Mouse (Mus musculus) embryonic facial prominence, embryonic 13.5 days (tissue): ENCODE results near the gene Itga6. TPM values are rescaled to one million over a fixed set of nuclear protein-coding genes. Genes with fewer than 3 reads are reported as not detected.

Experiments
- ATAC-seq: fragments of 200-750 bp; cut with Nextera tagmentation; 2 replicates; pipeline ENCODE4 v1.8.0; 2017; ENCODE audit warnings: low read depth; ENCODE audit not compliant: insufficient number of reproducible peaks, insufficient read depth, low FRiP score, low TSS enrichment
- H3K27ac ChIP-seq: fragments of 300-500 bp; sonication (generic); 2 replicates; pipeline ENCODE4 v1.5.1; 2015; ENCODE audit warnings: moderate library complexity, mild to moderate bottlenecking, inconsistent platforms
- H3K27me3 ChIP-seq: fragments of 300-500 bp; sonication (generic); 2 replicates; pipeline ENCODE4 v1.6.1; 2015; ENCODE audit warnings: mild to moderate bottlenecking, inconsistent platforms
- H3K36me3 ChIP-seq: fragments of 300-500 bp; sonication (generic); 2 replicates; pipeline ENCODE4 v1.6.1; 2015; ENCODE audit warnings: mild to moderate bottlenecking, inconsistent platforms
- H3K4me1 ChIP-seq: fragments of 300-500 bp; sonication (generic); 2 replicates; pipeline ENCODE4 v1.6.1; 2015; ENCODE audit warnings: inconsistent platforms
- H3K4me2 ChIP-seq: fragments of 300-500 bp; sonication (generic); 2 replicates; pipeline ENCODE4 v1.6.1; 2015; ENCODE audit warnings: moderate library complexity, mild to moderate bottlenecking, inconsistent platforms
- H3K4me3 ChIP-seq: fragments of 300-500 bp; sonication (generic); 2 replicates; pipeline ENCODE4 v1.5.1; 2015; ENCODE audit warnings: mild to moderate bottlenecking, inconsistent platforms
- H3K9ac ChIP-seq: fragments of 300-500 bp; sonication (generic); 2 replicates; pipeline ENCODE4 v1.6.1; 2015; ENCODE audit warnings: mild to moderate bottlenecking, inconsistent platforms
- H3K9me3 ChIP-seq: fragments of 300-500 bp; sonication (generic); 2 replicates; pipeline ENCODE4 v1.6.1; 2016; ENCODE audit warnings: inconsistent platforms
- WGBS: fragments of 180-500 bp; shearing (Covaris S2); methylation state at CpG from one replicate; pipeline ENCODE4 v1.1.7; 2015; ENCODE audit warnings: mixed read lengths; 5-methylcytosine and 5-hydroxymethylcytosine counted together
- polyA plus RNA-seq: library from polyadenylated mRNA; unstranded; fragments of >200 nt; fragmentation: Nextera tagmentation; extraction: Ambion mirVana; gene quantifications from 2 replicates; pipeline ENCODE4 v1.2.1, GENCODE M21; 2015

Itga6 gene
- polyA plus RNA-seq, 1 experiment from 2014 or later: 37.7 TPM

DNA sequence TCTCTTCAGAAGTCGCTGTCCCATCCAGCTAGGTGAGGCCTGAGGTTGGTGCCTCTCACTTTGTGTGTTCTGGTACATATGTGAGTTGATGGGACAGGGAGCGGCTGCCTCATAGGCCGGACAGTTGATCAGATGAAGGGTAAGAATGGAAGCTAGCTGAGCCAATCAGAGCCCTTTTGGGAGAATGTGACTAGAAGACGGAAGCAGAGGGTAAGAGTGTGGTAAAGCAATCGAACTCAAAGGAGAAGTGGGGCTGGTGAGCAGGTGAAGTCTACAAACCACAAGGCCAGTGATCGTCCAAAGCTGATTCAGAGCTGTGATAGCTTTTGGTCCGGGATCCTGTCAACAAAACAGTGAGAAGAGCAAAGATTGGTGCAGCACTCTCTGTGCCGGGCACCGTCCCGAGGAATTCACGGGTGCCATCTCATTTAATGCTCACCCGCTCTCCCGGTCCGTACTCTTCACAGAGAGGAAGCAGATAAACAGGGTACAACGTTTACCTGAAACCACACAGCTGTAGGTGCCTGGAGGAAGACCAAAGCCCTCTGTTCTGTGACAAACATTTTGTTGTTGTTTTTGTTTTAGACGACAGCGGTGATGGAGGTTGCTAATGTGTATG, 9.8 kb upstream of the Itga6 start:
- peaks cover 3% of the 10 kb centered on the region; the same call in 1 of the 2 replicates for H3K27me3 ChIP-seq
- ATAC-seq: no peak
- WGBS: 93% methylated on average over 17 of the region's 17 CpGs
- peaks cover 21% of the 10 kb centered on the region for H3K4me1 ChIP-seq
- H3K4me3 ChIP-seq: no peak overlapping the region
- no peaks in the 10 kb centered on the region for H3K36me3 ChIP-seq
- H3K4me2 ChIP-seq: no peak overlapping the region
- no peak overlapping the region for H3K27ac ChIP-seq
- H3K9me3 ChIP-seq: no peaks in the 10 kb centered on the region
- no peak overlapping the region for H3K9ac ChIP-seq

DNA sequence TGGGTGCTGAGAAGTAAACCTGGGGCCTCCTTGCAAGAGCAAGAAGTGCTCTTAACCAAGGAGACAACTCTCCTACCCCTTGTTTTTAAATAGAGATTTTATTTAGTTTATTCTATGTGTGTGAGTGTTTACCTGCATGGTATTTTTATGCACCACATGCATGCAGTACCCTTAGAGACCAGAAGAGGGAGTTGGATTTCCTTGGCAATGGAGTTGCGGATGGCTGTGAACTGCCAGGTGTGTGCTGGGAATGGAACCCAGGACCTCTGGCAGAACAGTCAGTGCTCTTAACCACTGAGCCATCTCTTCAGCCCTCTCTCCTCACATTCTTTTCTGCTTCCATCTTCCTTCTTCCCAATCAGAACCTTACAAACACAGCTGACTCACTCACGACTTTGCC, 9.2 kb upstream of the Itga6 start:
- H3K27me3 ChIP-seq: peaks cover 3% of the 10 kb centered on the region; the same call in 1 of the 2 replicates
- 94% methylated on average over 2 of the region's 2 CpGs for WGBS
- no peak for ATAC-seq
- no peak overlapping the region for H3K27ac ChIP-seq
- peaks cover 21% of the 10 kb centered on the region for H3K4me1 ChIP-seq
- H3K9me3 ChIP-seq: no peaks in the 10 kb centered on the region
- H3K36me3 ChIP-seq: no peaks in the 10 kb centered on the region
- no peak overlapping the region for H3K4me2 ChIP-seq
- H3K9ac ChIP-seq: no peak overlapping the region
- no peak overlapping the region for H3K4me3 ChIP-seq

DNA sequence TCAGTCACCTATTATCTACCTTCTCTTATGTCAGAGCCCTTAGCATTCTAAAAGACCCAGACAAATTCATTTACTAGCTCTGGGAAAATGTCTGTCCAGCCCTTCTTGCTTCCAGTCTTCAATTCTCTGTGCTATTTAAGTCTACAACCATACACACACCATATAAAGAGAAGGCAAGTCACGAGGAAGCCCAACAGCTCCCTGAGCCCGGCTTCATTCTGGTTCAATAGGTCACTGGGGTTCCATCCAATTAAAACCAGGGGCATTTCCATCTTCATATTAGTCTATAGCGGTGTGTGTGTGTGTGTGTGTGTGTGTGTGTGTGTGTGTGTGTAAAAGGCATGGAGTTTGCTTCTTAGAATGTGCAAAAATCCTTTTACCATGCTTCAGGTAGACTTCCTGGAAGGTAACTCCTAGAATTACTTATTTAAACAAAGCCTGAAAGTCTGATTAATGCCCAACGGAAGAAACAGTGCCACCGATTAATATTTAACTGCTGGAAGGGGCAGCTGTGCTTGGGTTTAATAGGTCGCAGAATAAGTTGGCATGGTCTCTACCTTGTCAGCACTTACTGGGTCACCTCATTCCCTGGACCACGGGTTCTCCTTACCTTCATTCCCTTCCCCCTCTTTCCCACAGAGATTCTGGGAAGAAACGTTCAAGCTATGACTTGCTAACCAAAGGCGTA, 6.1 kb upstream of the Itga6 start:
- Histone ChIP-seq H3K4me3 (no peak overlapping the region), H3K36me3 (no peaks in the 10 kb centered on the region), H3K9me3 (no peaks in the 10 kb centered on the region), H3K4me2 (no peak overlapping the region), H3K4me1 (peaks cover 16% of the 10 kb centered on the region), H3K27me3 (no peaks in the 10 kb centered on the region), H3K9ac (no peak overlapping the region), H3K27ac (no peak overlapping the region)
- WGBS: 65% methylated on average over 9 of the region's 9 CpGs
- no peak for ATAC-seq

DNA sequence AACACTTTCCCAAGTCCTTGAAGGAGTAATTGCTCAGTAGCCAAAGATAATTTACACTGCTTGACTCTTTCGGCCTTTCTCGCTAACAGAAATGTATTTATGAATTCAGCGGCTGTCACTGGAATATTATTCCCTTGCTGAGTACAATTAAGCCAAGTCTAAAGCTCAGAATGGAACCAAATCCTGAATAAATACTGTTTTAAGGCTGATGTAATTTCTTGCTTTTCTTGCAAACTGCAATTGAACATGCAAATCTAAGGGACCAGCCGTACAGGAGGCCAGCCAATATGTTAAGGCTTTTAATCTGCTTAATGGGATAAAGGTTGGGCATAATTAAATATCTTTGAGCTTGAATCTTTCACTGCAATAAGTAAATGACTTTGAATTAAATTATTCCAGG, 2.9 kb upstream of the Itga6 start:
- ATAC-seq: no peak
- Histone ChIP-seq H3K9ac (no peak overlapping the region), H3K4me2 (no peak overlapping the region), H3K27ac (no peak overlapping the region), H3K4me3 (no peak overlapping the region), H3K4me1 (peaks cover 27% of the 10 kb centered on the region), H3K27me3 (no peaks in the 10 kb centered on the region), H3K36me3 (no peaks in the 10 kb centered on the region), H3K9me3 (no peaks in the 10 kb centered on the region)
- WGBS: 69% methylated on average over 4 of the region's 4 CpGs

DNA sequence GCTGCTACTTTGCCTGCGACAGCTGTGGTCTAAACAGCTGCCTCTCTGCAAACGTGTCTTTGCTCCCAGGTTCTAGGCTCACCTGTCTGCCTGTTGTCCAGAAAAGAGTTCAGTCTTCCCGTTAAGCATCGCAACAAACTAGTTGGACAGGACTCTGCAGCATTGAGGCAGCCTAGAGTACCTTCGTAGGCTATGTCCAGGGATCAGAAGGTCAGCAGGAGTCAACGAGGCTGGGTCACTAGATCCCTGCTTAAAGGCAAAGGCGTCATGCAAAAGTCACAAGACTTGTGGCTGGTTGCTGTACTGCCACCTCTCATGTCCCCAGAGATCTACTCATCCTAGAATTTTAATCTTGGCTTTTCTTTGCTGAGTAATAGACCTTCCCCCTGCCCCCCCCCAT, 2.0 kb upstream of the Itga6 start:
- Histone ChIP-seq H3K27me3 (no peaks in the 10 kb centered on the region), H3K4me1 (peaks cover 27% of the 10 kb centered on the region), H3K36me3 (no peaks in the 10 kb centered on the region), H3K9ac (no peak overlapping the region), H3K9me3 (no peaks in the 10 kb centered on the region), H3K27ac (no peak overlapping the region), H3K4me3 (no peak overlapping the region), H3K4me2 (no peak overlapping the region)
- no peak for ATAC-seq
- 25% methylated on average over 7 of the region's 7 CpGs for WGBS

DNA sequence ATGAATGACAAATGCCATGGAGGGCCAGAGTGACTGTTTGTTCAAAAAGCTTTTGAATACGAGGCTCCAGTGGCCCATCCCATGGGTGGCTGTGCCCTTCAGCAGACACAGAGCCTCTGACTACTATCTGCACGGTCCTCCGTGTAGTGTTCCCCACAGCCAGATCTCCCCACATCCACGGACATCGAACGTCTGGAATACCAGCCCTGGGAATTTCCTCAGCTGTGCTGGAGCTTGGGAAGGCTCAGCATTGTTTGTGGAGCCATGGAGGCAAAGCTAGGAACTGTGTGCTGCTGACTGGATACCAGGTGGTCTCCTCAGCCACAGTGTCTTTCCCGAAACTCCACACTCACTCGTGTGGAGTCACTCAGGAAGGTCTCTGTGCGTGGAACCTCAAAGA, 1.1 kb upstream of the Itga6 start:
- Histone ChIP-seq H3K9ac (no peak overlapping the region), H3K4me3 (no peak overlapping the region), H3K27ac (no peak overlapping the region)

DNA sequence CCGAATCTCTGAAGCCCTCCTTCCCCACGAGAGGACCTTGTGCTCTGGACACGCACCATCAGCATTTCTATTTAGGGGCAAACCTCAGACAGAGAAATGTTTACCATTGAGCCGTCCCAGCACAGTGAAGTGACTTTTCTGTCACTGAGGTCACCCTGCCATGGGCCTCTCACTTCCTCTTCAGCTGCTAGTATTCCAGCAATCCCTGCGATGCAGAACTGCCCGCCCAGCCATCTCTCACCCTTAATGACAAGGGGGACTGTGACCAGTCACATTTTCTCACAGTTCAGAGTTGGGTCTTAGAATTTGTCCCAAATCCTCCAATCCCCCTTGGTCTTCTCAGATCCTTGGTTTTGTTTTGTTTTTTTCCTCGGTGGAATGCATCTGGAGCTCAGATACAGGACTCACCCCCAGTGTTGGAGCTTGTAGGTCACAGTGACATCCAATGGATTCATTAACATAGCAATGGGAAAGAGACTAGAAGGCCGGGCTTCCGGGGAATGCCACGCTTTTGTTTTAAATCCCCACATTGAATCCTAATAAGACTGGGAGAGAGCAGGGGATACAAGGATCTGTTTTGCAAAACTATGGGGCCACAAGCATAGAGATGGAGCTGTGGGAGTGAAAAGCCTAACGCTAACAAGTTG, 432 bp upstream of the Itga6 start:
- H3K9ac ChIP-seq: no peak overlapping the region
- 22% methylated on average over 11 of the region's 11 CpGs for WGBS
- no peaks in the 10 kb centered on the region for H3K9me3 ChIP-seq
- H3K4me1 ChIP-seq: peaks cover 34% of the 10 kb centered on the region
- H3K27ac ChIP-seq: no peak overlapping the region
- no peak overlapping the region for H3K4me3 ChIP-seq
- H3K27me3 ChIP-seq: no peaks in the 10 kb centered on the region
- no peaks in the 10 kb centered on the region for H3K36me3 ChIP-seq
- H3K4me2 ChIP-seq: no peak overlapping the region
- ATAC-seq: no peak

More for the DNA sequence above, 1.1 kb upstream of the Itga6 start:
- Histone ChIP-seq H3K4me1 (peaks cover 28% of the 10 kb centered on the region), H3K4me2 (no peak overlapping the region), H3K9me3 (no peaks in the 10 kb centered on the region), H3K27me3 (no peaks in the 10 kb centered on the region), H3K36me3 (no peaks in the 10 kb centered on the region)
- WGBS: 33% methylated on average over 9 of the region's 9 CpGs
- no peak for ATAC-seq

DNA sequence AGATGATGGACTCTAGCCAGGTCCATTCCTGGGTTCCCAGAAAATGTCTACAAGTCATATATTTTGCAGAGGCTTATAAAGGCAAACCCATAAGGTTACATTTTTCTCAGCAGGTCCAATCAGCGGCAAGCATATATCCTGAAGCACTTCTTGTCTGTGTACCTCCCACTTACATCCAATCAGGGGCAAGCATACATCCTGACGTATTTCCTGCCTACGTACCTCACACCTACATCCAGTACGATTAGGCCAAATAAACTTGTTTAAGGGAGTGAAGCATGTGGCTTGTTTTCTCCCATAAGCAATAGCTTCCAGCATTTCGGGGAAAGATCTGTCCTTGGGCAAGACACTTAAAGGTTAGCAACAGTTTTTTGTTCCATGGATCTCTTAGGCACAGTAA, 3.0 kb downstream of the Itga6 start:
- no peaks in the 10 kb centered on the region for H3K36me3 ChIP-seq
- no peak overlapping the region for H3K4me2 ChIP-seq
- H3K9ac ChIP-seq: no peak overlapping the region
- no peak overlapping the region for H3K4me3 ChIP-seq
- ATAC-seq: no peak
- H3K4me1 ChIP-seq: peaks cover 28% of the 10 kb centered on the region
- H3K27ac ChIP-seq: no peak overlapping the region
- 84% methylated on average over 5 of the region's 5 CpGs for WGBS
- no peaks in the 10 kb centered on the region for H3K9me3 ChIP-seq
- no peaks in the 10 kb centered on the region for H3K27me3 ChIP-seq

DNA sequence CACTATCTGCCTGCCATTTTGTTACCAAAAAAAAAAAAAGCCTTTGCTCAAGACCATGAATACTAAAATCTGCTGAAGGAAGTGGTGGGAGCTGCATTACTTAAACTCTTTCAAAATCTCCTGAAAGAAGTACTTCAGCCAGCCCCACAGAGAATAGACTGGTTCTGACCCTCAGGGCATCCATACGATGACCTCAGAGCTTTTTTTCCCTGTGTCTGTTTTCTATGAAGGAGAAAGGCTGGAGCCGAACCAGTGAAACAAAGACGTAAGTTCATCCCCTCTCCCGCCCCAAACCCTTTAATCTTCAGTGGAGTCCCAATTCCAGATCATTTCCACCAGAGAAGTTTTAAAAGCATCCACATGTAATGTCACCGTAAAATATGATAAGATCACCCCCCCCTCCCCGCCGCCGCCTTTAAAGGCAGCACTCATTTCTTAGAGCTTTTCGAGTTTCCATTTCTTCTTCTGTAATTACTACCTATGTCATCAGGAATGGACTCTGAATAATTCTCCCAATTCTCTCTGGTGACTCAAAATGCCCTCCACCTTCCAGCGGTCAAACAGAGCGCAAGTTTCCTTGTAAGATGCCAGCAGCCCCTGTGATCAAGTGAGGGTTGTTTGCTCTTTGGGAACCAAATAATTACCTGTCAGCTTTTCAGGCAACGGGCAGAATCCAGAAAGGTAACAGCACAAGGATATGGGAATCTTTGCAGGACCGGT, 4.1 kb downstream of the Itga6 start:
- Histone ChIP-seq H3K36me3 (no peaks in the 10 kb centered on the region), H3K4me1 (peaks cover 25% of the 10 kb centered on the region), H3K27me3 (no peaks in the 10 kb centered on the region), H3K9me3 (no peaks in the 10 kb centered on the region), H3K9ac (no peak overlapping the region), H3K4me2 (no peak overlapping the region), H3K4me3 (no peak overlapping the region), H3K27ac (no peak overlapping the region)
- 20% methylated on average over 13 of the region's 13 CpGs for WGBS
- no peak for ATAC-seq

DNA sequence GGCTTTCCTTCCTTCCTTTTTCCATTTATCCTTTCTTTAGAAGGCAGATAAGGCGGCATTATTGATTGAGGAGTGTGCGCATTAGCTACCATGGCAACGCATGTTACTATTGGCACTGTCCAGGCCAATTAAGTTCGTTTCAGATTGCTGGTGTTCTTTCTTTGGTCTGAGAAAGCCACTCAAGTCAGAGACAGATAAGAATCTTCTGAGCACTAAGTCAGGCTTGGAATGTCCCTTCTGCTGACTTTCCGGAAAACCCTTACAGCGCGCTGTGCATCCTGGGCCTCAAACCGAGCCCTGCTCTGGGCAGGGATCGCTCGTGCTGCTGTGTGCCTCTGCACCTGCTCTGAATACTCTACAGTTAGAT, 4.7 kb downstream of the Itga6 start:
- WGBS: 48% methylated on average over 10 of the region's 10 CpGs
- H3K27me3 ChIP-seq: no peaks in the 10 kb centered on the region
- no peaks in the 10 kb centered on the region for H3K9me3 ChIP-seq
- no peak overlapping the region for H3K9ac ChIP-seq
- peaks cover 21% of the 10 kb centered on the region for H3K4me1 ChIP-seq
- H3K4me3 ChIP-seq: no peak overlapping the region
- no peak overlapping the region for H3K4me2 ChIP-seq
- H3K36me3 ChIP-seq: no peaks in the 10 kb centered on the region
- H3K27ac ChIP-seq: no peak overlapping the region
- no peak for ATAC-seq

DNA sequence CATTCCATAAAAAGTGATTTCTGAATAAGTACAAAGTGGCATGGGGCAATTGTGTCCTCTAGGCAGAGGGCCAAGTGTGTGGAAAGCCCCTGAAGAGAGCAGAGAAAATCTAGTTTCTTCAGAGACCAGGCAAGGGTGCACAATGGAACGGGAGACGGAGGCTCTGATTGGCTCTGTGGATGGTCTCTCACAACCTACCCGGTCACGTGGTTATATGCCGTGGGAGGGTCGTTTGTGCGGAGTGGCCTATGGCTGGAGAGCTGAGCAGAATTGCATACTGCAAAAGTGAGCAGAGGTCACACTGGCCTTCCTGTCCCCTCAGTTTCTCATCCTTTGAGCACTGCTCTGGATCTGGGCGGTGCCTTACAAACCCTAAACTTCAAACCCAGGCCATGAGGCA, 5.9 kb downstream of the Itga6 start:
- H3K9me3 ChIP-seq: no peaks in the 10 kb centered on the region
- no peak for ATAC-seq
- H3K9ac ChIP-seq: no peak overlapping the region
- H3K4me2 ChIP-seq: no peak overlapping the region
- H3K36me3 ChIP-seq: no peaks in the 10 kb centered on the region
- no peaks in the 10 kb centered on the region for H3K27me3 ChIP-seq
- 70% methylated on average over 8 of the region's 8 CpGs for WGBS
- no peak overlapping the region for H3K4me3 ChIP-seq
- peaks cover 9% of the 10 kb centered on the region for H3K4me1 ChIP-seq
- no peak overlapping the region for H3K27ac ChIP-seq
